Mouse (Mus musculus): ENCODE results near the gene Nsun2.
"Not testable (repeated sequence)": the region's sequence is repeated elsewhere in the genome, so short reads cannot be mapped to it uniquely, and the experiment has no call there.

The Nsun2 gene

DNA sequence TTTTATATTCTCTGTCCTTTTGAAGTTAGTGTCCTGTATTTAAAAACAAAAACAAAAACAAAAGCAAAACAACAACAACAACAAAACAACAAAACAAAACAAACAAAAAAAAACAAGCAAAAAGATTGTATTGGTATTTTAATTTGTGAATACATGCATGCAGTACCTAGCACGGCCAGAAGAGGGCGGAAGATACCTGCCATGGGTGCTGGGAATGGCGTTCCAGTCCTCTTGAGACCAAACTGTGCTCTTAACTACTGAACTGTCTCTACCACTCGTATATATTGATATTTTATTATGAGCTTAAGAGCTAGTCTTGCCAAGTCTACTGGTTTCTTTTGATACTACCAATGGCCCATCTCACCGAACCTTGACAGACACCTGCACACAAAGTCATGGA lies 19.5 kb downstream of the Nsun2 start:
- no peak for DNase-seq (ENCODE audit: low read depth, low spot score)

DNA sequence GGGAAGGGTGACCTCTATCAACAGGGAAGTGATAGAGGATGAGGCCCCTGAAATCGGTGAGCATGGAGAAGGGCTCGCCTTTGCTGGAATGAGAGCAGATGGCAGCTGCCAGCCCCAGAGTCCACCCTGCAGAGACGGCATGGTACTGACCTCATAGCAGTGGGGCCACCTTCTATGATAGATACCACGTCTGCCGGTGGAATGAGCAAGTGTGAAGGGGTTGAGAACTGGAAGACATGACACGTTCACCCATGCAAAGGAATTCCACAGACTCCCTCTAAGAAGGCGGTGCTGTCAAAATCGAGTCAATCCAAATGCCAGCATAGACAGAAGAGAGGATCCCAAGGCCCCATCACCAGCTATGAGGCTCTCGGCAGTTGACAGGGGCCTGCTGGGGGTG lies 20.7 kb downstream of the Nsun2 start:
- DNase-seq (ENCODE audit: low read depth, low spot score) = no peak

DNA sequence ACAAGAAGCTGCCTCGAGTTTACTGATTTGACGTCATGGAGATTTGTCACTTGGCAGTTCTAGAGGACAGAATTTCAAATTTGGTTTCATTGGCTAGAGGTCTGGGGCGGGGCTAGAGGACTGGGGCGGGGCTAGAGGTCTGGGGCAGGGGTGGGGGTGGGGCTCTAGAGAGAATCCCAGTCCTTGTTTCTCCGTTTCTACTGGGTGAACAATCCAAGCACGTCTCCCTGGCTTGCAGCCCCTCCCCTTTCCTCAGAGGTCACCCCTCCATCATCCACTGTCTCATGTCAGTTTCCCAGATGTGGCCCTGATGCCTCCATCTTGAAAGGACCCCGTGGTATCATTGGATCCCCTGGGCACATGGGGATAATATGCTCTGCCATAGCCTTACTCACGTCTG lies 21.5 kb downstream of the Nsun2 start:
- no peak for DNase-seq (ENCODE audit: low read depth, low spot score)

DNA sequence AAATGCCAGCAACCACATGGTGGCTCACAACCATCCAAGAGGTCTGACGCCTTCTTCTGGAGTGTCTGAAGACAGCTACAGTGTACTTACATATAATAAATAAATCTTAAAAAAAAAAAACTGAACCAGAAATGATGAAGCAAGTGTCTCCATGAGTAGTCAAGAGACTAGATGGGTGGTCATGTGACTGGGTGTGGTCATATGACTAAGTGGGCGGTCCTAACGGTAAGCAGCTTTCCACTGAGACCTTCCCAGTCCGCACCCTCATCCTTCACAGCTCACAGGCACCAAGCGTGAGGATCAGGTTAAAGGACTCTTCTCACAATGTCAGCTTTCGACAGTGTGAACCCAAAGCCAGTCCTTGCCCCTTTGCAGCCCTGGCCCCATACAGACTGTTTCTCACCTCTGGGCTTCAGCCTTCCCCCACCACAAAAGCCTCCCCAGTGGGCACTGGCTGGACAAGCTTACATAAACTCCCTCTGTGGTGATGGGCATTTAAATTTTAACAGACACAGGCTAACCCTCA lies 22.5 kb downstream of the Nsun2 start:
- no peak for DNase-seq (ENCODE audit: low read depth, low spot score)

DNA sequence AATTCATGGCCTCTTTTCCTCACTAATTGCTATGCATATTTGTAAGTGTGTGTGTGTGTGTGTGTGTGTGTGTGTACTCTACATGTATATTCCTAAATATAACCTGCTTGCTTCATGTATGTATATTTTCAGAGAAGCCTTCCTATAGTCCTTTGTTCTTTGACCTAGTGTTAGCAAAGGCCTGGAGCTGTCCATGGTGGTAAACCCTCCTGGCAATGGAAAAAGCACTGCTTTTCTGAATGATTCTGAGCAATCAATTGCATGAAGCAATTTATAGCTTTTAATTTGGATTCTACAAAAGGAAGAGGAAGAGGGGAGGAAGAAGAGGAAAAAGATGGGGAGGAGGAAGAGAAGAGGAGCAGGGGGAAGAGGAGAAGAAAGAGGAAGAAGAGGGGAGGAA lies 23.2 kb downstream of the Nsun2 start:
- DNase-seq (ENCODE audit: low read depth, low spot score) = no peak

DNA sequence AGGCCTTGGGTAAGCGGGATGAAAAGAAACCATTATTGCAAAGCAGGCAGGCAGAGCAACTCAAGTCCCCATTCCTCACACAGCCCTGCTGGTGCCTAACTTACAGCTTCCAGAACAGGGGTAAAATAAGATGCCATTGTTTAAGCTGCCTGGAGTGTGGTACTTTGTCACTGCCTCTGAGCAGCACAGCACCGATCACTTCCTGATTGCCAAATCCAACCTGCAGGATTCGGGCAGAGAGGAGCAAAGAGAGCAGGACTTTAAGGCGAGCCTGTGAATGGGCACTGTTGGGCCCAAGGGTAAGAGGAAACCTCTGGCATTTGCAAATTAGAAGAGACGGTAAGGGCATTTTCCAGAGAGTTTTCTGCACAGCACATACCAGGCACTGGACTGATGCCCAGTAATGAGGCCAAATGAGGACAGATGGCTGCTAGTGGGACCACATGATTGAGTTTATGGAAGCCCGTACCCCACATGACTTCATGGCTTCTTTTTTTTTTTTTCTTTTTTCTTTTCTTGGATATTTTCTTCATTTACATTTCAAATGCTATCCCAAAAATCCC lies 24.6 kb downstream of the Nsun2 start:
- DNase-seq (ENCODE audit: low read depth, low spot score) = no peak

DNA sequence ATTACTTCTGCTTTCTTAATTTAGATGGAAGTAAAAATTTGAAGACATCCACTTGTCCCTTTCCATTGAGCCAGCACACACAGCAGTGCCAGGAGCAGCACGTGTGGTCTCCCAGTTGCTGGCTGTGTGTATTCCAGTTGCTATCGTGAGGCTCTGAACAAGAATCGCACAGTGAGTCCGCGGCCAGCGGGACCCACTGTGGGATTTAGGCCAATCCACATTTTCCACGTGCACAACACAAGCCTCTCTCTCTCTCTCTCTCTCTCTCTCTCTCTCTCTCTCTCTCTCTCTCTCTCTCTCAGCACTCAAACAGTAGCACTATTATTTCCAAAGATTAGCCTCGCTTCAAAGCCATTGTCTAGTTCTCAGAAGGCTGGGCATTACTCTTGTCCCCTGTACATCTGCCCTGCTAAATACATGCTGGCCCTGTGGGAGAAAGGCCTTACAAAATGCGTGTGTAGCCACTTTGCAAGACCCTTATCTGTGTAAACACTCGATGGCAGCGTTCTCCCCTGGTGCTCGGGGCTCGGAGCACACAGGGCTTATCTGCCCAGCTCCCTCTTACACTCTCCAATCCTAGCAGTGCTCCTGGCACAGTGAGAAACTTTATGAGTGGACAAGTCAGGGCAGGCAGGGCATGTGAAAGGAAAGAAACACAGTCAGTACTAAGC lies 25.9 kb downstream of the Nsun2 start:
- DNase-seq (ENCODE audit: low read depth, low spot score) = no peak

DNA sequence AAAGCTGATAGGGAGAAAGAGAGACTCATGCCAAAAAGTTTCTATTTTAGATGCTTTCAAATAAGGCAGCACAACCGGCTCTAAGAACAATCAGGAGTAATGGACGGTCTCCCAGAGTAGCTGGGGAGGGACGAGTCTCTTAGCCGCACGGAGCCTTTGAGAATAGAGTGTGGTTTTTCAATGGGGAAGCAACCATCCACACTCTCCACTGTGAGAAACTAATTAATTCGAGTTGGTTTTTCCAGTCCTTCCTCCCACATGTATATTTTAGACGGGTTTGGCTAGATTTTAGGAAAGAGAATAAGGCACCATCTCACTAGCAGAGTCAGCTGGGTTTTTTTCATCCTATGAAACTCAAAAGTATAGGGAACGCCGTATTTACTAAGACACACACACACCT lies 28.5 kb downstream of the Nsun2 start:
- no peak for DNase-seq (ENCODE audit: low read depth, low spot score)

DNA sequence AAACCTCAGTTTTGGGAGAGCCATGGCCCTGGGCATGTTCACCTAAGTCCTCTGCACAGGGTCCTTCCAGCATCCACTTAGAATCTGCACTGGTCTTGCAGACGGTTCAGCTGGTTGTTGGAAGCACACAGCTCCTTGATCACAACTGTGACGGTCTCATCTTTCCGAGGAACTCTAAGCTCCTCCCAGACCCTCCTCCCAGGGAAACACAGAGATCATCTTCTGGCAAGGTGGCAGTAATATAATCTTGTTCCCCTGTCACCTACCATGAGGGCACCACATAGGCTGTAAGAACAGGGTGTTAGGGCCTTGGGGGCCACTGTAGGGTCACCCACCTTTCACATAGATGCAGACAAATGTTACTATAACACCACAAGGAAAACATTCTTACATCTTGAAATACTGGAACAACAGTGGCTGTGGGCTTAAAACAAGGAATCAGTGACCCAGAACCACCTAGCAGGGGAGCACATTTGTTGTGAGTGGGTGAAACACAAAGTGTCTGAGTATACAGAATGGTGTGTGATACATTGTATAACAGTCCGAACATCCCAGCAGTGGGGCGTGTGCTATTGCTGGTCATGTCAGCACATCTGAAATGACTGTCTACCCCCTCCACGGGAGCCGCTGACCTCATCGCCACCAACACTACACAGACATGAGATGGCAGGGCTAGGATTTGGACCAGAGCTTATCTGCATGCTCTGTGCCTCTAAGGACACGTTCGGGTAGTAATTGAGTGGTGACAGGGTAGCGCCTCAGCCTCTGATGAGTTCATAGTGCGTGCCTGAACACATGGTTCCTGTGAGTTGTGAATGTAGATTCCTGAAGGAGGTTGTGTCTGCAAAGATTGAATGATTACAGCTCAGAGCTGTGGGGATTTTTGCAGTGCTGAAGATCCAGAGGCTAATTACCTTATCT lies 29.4 kb downstream of the Nsun2 start:
- no peak for DNase-seq (ENCODE audit: low read depth, low spot score)

DNA sequence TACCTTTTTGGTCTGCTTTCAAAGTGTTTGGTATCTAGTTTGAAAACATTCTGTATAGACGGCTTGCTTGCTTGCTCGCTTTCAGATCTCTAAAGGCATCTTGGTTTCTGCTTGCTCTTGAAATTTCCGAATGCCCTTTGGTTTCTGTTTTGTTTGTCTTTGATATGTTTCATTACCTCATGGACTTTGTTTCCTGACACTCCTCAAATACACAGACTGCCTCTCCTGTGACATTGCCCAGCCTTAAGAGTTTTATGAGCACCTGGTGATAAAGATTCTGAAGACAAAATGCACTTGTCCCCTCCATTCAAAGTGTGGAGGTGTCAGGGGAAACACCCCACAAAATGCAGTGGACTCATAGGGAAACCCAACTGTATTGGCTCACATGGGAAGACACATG lies 30.4 kb downstream of the Nsun2 start:
- no peak for DNase-seq (ENCODE audit: low read depth, low spot score)

DNA sequence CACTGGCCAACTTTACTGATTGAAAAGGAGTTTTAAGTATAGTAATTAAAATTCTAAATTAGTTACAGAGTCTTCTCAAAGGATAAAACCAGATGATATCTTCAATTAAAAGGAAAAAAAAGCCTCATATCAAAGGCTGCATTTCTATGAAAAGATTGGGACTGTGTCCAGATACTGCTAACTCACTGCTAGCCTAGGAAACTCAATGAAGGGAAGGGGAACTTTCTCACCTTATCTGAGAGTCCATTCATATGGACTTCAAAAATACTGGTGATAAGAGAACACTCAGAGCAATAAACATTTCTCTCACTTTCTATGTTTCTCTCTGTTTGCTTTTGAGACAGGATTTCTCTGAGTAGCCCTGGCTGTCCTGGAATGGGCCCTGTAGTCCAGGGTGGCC lies 31.0 kb downstream of the Nsun2 start:
- DNase-seq (ENCODE audit: low read depth, low spot score) = no peak

DNA sequence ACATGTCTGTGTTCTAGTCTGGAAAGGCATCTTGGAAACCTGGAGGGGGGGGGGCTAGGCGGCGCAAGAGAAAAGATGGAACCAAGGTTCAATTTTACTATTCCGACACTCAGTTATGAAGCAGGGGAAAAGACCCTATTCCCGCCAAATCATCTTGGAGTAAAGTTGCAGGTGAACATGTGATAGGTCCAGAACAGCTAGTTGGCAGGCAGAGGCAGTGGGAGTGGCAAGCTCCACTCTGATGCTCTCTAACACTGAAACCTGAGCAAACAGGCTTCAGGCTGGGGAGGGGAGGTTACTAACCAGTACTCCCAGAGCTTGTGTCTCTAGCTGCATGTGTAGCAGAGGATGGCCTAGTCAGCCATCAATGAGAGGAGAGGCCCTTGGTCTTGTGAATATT lies 31.9 kb downstream of the Nsun2 start:
- not testable (repeated sequence) for DNase-seq (ENCODE audit: low read depth, low spot score)

DNA sequence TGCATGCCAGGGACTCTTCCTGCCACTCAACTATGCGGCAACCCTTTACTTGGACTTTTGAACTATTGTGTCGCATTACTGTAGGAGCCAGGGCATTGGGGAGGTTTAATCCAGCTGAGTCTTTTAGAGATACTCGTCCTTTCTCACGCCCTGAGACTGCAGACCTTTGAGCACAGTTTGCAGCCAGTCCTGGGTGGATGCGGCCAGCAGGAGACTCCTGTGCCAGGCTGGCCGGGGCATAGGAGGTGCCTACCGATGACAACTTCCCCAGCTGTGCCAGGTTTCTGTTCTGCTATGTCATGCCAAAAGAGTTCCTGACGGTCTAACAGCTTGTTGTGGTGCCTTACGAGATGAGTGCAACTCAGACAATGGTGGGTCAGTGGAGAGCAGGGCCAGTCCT lies 35.7 kb downstream of the Nsun2 start:
- DNase-seq (ENCODE audit: low read depth, low spot score) = no peak

DNA sequence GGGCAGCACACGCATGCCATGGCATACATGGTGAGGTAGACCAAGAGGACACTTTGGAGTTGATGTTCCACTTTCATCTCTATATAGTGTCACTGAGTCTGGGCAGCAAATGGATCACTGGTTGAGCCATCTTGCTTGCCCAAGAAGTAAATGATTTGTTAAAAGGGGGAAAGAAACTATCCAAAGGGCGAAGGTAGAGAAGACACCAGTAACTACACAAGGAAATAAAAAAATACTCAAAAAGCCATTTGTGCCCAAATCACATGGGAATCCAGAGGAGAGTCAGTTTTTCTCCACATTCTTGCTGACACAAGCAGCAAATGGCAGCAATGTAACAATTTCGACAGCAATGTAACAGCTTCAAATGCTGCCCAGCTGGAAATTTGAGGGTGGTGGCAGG lies 39.0 kb downstream of the Nsun2 start:
- no peak for DNase-seq (ENCODE audit: low read depth, low spot score)

DNA sequence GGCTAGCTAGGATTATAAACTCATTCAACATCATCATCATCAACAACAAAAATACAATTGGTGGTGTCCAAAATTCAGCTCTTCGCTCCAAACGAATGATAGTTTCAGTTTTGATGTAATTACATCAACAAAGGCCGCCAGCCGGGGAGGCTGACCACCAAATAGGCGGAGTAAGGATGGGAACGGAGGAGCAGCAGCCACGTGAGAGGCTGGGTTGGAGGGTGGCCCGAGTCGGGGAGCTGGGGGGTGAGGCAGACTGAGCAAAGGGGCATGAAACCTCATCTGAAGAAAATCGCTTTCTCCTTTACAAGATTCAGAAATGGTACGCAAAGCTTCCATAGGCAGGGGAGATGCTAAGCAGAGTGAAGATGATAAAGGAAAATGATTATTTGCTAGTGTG lies 43.1 kb downstream of the Nsun2 start:
- no peak for DNase-seq (ENCODE audit: low read depth, low spot score)

DNA sequence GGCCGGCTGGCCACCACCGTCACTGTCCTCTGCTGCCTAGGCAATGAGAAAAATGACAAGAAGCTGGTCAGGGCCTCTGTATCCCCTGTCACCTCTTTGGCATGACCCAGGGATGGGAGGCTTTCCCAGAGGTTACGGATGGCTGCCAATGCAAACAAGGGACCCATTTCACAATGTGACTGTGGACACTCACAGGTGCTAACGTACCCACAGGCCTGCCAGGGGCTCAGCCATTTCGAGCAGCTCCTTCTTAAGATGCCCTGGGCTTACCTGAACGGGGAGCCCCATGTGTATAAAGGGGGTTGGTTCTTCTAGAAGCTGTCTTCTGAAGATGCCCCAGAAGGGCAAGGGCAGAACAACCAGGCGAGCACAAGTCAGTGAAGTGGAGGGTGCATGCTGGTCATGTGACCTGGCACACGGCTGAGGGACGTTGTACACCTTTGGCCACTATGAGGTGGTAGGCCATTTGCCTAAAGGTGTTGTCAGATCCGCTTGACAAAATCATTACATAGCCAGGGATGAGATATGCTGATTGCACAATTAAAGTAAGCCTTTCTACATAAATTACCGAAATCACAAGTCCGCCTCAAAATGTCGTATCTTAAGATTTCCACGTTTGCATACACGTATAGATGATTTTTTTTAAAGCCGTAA lies 43.8 kb downstream of the Nsun2 start:
- DNase-seq (ENCODE audit: low read depth, low spot score) = no peak

DNA sequence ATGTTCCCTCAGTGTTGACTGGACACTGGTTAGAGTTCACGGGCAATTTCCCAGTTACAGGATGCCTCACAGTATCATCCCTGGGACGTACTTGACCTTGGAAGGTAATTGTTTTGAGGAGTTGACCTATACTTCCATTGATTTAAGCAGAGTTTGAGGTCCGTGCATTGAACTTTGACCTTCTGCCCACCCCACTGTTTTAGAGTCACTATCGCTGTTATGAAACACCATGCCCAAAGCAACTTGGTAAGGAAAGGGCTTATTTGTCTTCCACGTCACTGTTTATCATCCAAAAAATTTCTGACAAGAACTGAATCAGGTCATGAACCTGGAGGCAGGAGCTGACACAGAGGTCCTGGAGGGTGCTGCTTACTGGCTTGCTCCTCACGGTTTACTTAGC lies 48.9 kb downstream of the Nsun2 start:
- no peak for DNase-seq (ENCODE audit: low read depth, low spot score)

DNA sequence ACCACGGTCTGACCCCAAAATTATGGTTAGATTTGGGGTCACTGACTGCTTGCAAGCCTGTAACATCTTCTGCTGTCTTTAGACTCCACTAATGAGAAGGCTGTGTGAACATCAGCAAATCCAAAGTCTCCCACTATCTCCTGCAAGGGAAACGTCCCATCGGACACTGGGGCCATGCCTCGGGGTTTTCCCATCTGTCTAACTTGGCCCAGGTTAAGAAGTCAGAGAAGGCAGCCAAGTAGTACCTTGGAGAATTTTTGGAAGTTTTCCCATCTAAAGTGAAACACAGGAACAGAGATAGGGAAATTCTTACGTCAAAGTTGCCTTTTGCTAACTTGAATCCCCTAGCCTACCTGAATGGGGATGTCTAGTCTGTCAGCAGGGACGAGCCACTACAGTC lies 50.0 kb downstream of the Nsun2 start:
- DNase-seq (ENCODE audit: low read depth, low spot score) = no peak

DNA sequence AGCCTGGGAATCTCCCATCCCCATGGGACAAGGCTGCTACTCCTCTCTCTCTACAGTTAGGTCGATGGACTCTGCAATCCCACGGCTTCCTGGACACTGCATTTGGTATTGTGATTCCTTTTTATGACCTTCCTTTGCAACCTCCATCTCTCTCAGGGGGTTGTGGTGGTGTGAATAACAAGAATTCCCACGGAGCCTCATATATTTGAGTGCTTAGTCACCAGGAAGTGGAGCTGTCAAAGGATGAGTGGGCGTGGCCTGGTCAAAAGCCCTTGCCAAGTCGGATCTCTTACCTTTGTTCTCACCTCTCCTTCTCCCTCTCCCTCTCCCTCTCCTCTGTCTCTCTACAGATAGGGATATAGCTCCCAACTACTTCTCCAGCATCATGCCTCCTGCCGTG lies 52.3 kb downstream of the Nsun2 start:
- no peak for DNase-seq (ENCODE audit: low read depth, low spot score)

DNA sequence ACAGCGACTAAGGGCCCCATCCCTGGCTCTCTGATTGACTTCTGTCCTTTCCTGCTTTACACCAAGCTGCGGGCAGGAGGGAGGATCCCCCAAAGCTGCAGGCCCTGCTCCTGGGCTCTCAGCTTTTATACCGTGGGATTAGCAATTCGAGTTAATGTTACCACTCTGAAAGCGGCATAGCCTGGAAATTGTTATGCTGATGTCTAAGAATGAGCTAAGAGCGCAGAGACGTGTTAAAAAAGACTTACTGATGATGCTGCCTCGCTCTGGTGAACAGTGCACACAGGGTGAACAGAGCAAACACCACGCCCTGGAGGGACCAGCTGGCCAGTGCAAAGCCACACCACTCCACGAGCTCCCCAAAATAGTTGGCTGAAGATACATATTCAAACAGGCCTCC lies 52.8 kb downstream of the Nsun2 start:
- DNase-seq (ENCODE audit: low read depth, low spot score) = no peak

DNA sequence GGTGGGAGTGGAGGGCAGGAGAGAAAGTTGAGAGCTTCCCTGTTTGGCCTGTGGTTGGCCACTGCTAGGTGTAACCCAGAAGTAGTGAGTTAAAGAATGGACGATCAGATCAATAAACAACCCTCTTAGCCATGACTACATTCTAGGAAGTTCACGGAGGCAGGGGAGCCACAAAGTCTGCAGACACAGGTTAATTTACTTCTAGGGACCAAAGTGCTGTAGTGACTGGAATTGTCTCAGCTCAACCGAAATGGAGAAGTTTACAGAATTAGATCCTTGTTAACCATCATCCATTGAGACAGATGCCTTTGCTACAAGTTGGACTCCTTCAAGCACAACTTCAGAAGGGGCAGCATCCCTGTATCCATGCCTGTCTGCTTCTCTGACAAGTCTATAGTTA lies 54.3 kb downstream of the Nsun2 start:
- DNase-seq (ENCODE audit: low read depth, low spot score) = no peak

DNA sequence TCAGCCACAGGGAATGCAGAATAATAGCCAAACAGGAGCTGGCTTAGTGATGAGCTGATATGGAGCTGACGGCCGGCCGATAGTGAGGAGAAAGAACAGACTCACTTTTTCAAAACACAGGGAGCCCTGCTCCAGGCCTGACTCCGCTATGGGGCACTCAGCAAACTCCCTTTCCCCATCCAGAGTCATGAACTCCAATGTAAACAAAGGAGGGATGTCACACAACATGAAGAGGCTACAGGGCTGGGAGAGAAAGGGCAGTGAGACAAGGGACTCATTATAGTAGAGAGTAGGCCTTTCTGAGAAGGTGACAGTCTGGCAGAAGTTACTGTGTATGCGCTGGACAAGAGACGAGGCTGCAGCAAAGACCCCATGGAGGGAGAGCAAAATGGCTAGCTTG lies 54.7 kb downstream of the Nsun2 start:
- no peak for DNase-seq (ENCODE audit: low read depth, low spot score)

All from brain, embryonic 18.5 days (tissue).